Mouse (Mus musculus) midbrain, embryonic 15.5 days (tissue): ENCODE measurements at regions not wholly inside any gene's neighbourhood (a gene's known extent, or its start where the extent isn't known, plus 50 kb on each side); places are given as distances from the start of the nearest gene placed in this dataset.

Experiments used
- ATAC-seq: fragments of 200-750 bp; cut with Nextera tagmentation; replicated peaks from 2 replicates; pipeline ENCODE4 v1.8.0; 2017; ENCODE audit warnings: moderate TSS enrichment
- H3K27ac ChIP-seq: fragments of 300-500 bp; sonication (generic); 2 replicates; pipeline ENCODE4 v1.5.1; 2015; ENCODE audit warnings: mild to moderate bottlenecking, inconsistent platforms
- H3K27me3 ChIP-seq: fragments of 300-500 bp; sonication (generic); replicated peaks from 2 replicates; pipeline ENCODE4 v1.6.1; 2015; ENCODE audit warnings: inconsistent platforms
- H3K36me3 ChIP-seq: fragments of 300-500 bp; sonication (generic); replicated peaks from 2 replicates; pipeline ENCODE4 v1.6.1; 2015; ENCODE audit warnings: inconsistent platforms
- H3K4me1 ChIP-seq: fragments of 300-500 bp; sonication (generic); 2 replicates; pipeline ENCODE4 v1.6.1; 2015; ENCODE audit warnings: inconsistent platforms
- H3K4me2 ChIP-seq: fragments of 300-500 bp; sonication (generic); 2 replicates; pipeline ENCODE4 v1.6.1; 2015; ENCODE audit warnings: inconsistent platforms, mild to moderate bottlenecking, moderate library complexity
- H3K4me3 ChIP-seq: fragments of 300-500 bp; sonication (generic); 2 replicates; pipeline ENCODE4 v1.5.1; 2015; ENCODE audit warnings: mild to moderate bottlenecking, inconsistent platforms
- H3K9ac ChIP-seq: fragments of 300-500 bp; sonication (generic); 2 replicates; pipeline ENCODE4 v1.6.1; 2015; ENCODE audit warnings: mild to moderate bottlenecking, inconsistent platforms
- H3K9me3 ChIP-seq: fragments of 300-500 bp; sonication (generic); 2 replicates; pipeline ENCODE4 v1.6.1; 2016; ENCODE audit warnings: inconsistent platforms
- WGBS: fragments of 180-500 bp; shearing (Covaris S2); methylation state at CpG from one replicate; pipeline ENCODE4 v1.1.7; 2015; ENCODE audit warnings: mixed read lengths; 5-methylcytosine and 5-hydroxymethylcytosine counted together

GRCm38 (mm10) chr2:170294657-170295056 is 133.0 kb downstream of the Bcas1 start:
- H3K4me1 ChIP-seq, result no peaks in the 10 kb centered on the region
- H3K27ac ChIP-seq, result no peak overlapping the region
- no peak overlapping the region for H3K9ac ChIP-seq
- ATAC-seq, result no peak
- WGBS, result 84% methylated on average over 12 of the region's 12 CpGs
- H3K9me3 ChIP-seq, result no peaks in the 10 kb centered on the region
- H3K4me3 ChIP-seq, result no peak overlapping the region
- no peak overlapping the region for H3K4me2 ChIP-seq
- H3K27me3 ChIP-seq, result no peaks in the 10 kb centered on the region
- H3K36me3 ChIP-seq, result no peaks in the 10 kb centered on the region

GRCm38 (mm10) chr2:170291841-170292655 is 135.6 kb downstream of the Bcas1 start:
- no peak overlapping the region for H3K9ac ChIP-seq
- no peak overlapping the region for H3K4me3 ChIP-seq
- ATAC-seq, result no peak
- 42% methylated on average over 6 of the region's 6 CpGs for WGBS
- H3K9me3 ChIP-seq, result no peaks in the 10 kb centered on the region
- no peaks in the 10 kb centered on the region for H3K27me3 ChIP-seq
- H3K36me3 ChIP-seq, result no peaks in the 10 kb centered on the region
- no peak overlapping the region for H3K27ac ChIP-seq
- H3K4me2 ChIP-seq, result no peak overlapping the region
- H3K4me1 ChIP-seq, result peaks cover 14% of the 10 kb centered on the region

GRCm38 (mm10) chr2:170289378-170289960 is 138.2 kb downstream of the Bcas1 start:
- Histone ChIP-seq H3K27ac (no peak overlapping the region), H3K27me3 (peaks cover 3% of the 10 kb centered on the region; the same call in 1 of the 2 replicates), H3K4me2 (no peak overlapping the region), H3K4me1 (peaks cover 23% of the 10 kb centered on the region), H3K9ac (no peak overlapping the region), H3K4me3 (no peak overlapping the region), H3K36me3 (no peaks in the 10 kb centered on the region), H3K9me3 (no peaks in the 10 kb centered on the region)
- ATAC-seq, result no peak
- WGBS, result 82% methylated on average over 9 of the region's 9 CpGs

- Histone ChIP-seq H3K9me3 (no peaks in the 10 kb centered on the region), H3K4me1 (peaks cover 23% of the 10 kb centered on the region), H3K4me2 (0 out of 2 replicates have a peak overlapping the region, but pooled peaks have one; percentile 35), H3K36me3 (no peaks in the 10 kb centered on the region), H3K27me3 (peaks cover 3% of the 10 kb centered on the region; the same call in 1 of the 2 replicates), H3K9ac (no peak overlapping the region), H3K27ac (peak overlapping the region; percentile 66), H3K4me3 (no peak overlapping the region)
- ATAC-seq, result no peak
- WGBS, result 45% methylated on average over 7 of the region's 7 CpGs
These were observed 138.9 kb downstream of the Bcas1 start for GRCm38 (mm10) chr2:170288787-170289186.

GRCm38 (mm10) chr2:170288196-170288595 is 139.4 kb downstream of the Bcas1 start:
- H3K4me3 ChIP-seq, result no peak overlapping the region
- 7% methylated on average over 10 of the region's 11 CpGs for WGBS
- no peaks in the 10 kb centered on the region for H3K36me3 ChIP-seq
- no peak overlapping the region for H3K9ac ChIP-seq
- peaks cover 23% of the 10 kb centered on the region for H3K4me1 ChIP-seq
- H3K27ac ChIP-seq, result peak overlapping the region; percentile 66
- H3K4me2 ChIP-seq, result peak overlapping the region; percentile 35
- H3K27me3 ChIP-seq, result peaks cover 3% of the 10 kb centered on the region; the same call in 1 of the 2 replicates
- H3K9me3 ChIP-seq, result no peaks in the 10 kb centered on the region
- no peak for ATAC-seq

- Histone ChIP-seq H3K4me2 (peak overlapping the region; percentile 56), H3K36me3 (no peaks in the 10 kb centered on the region), H3K4me1 (peaks cover 23% of the 10 kb centered on the region), H3K4me3 (peak overlapping the region; percentile 35), H3K27ac (peak overlapping the region; percentile 70), H3K27me3 (peaks cover 3% of the 10 kb centered on the region; the same call in 1 of the 2 replicates), H3K9ac (peak overlapping the region; percentile 16), H3K9me3 (no peaks in the 10 kb centered on the region)
- under 1% methylated on average over 27 of the region's 27 CpGs for WGBS
- ATAC-seq, result peak; percentile 85
These were observed 139.5 kb upstream of the Zfp217 start for GRCm38 (mm10) chr2:170287301-170287885.

GRCm38 (mm10) chr2:170286773-170287172 is 138.9 kb upstream of the Zfp217 start:
- no peak overlapping the region for H3K4me3 ChIP-seq
- 0 out of 2 replicates have a peak, but pooled peaks have one; percentile 40 for ATAC-seq
- peaks cover 23% of the 10 kb centered on the region for H3K4me1 ChIP-seq
- peaks cover 3% of the 10 kb centered on the region; the same call in 1 of the 2 replicates for H3K27me3 ChIP-seq
- peak overlapping the region; percentile 70 for H3K27ac ChIP-seq
- no peaks in the 10 kb centered on the region for H3K36me3 ChIP-seq
- no peaks in the 10 kb centered on the region for H3K9me3 ChIP-seq
- H3K4me2 ChIP-seq, result peak overlapping the region; percentile 56
- 8% methylated on average over 8 of the region's 8 CpGs for WGBS
- no peak overlapping the region for H3K9ac ChIP-seq

- Histone ChIP-seq H3K9ac (no peak overlapping the region), H3K9me3 (no peaks in the 10 kb centered on the region), H3K27ac (no peak overlapping the region), H3K4me1 (peaks cover 12% of the 10 kb centered on the region; the same call in 1 of the 2 replicates), H3K36me3 (no peaks in the 10 kb centered on the region), H3K27me3 (peaks cover 3% of the 10 kb centered on the region; the same call in 1 of the 2 replicates), H3K4me3 (no peak overlapping the region), H3K4me2 (no peak overlapping the region)
- WGBS, result 56% methylated on average over 6 of the region's 6 CpGs
- no peak for ATAC-seq
These were observed 134.6 kb upstream of the Zfp217 start for GRCm38 (mm10) chr2:170282463-170282862.

GRCm38 (mm10) chr2:170281311-170282008 is 133.6 kb upstream of the Zfp217 start:
- no peak overlapping the region for H3K27ac ChIP-seq
- H3K36me3 ChIP-seq, result no peaks in the 10 kb centered on the region
- H3K4me2 ChIP-seq, result no peak overlapping the region
- ATAC-seq, result no peak
- H3K27me3 ChIP-seq, result 0 out of 2 replicates have a peak, but pooled peaks cover 3% of the 10 kb centered on the region
- no peaks in the 10 kb centered on the region for H3K9me3 ChIP-seq
- 85% methylated on average over 6 of the region's 6 CpGs for WGBS
- H3K9ac ChIP-seq, result no peak overlapping the region
- no peak overlapping the region for H3K4me3 ChIP-seq
- 0 out of 2 replicates have a peak, but pooled peaks cover 2% of the 10 kb centered on the region for H3K4me1 ChIP-seq

GRCm38 (mm10) chr2:170280733-170281132 is 132.8 kb upstream of the Zfp217 start:
- no peaks in the 10 kb centered on the region for H3K36me3 ChIP-seq
- no peak overlapping the region for H3K4me2 ChIP-seq
- no peak overlapping the region for H3K9ac ChIP-seq
- no peaks in the 10 kb centered on the region for H3K9me3 ChIP-seq
- WGBS, result 59% methylated on average over 6 of the region's 6 CpGs
- H3K4me1 ChIP-seq, result no peaks in the 10 kb centered on the region
- no peak overlapping the region for H3K27ac ChIP-seq
- no peaks in the 10 kb centered on the region for H3K27me3 ChIP-seq
- no peak for ATAC-seq
- no peak overlapping the region for H3K4me3 ChIP-seq

- no peaks in the 10 kb centered on the region for H3K9me3 ChIP-seq
- no peak overlapping the region for H3K9ac ChIP-seq
- H3K36me3 ChIP-seq, result no peaks in the 10 kb centered on the region
- no peaks in the 10 kb centered on the region for H3K27me3 ChIP-seq
- H3K4me3 ChIP-seq, result no peak overlapping the region
- ATAC-seq, result no peak
- 79% methylated on average over 8 of the region's 8 CpGs for WGBS
- H3K4me2 ChIP-seq, result no peak overlapping the region
- H3K27ac ChIP-seq, result no peak overlapping the region
- no peaks in the 10 kb centered on the region for H3K4me1 ChIP-seq
These were observed 130.0 kb upstream of the Zfp217 start for GRCm38 (mm10) chr2:170277896-170278295.
